Mouse (Mus musculus): ENCODE data around the gene Msl3. TPM values are rescaled to one million over a fixed set of nuclear protein-coding genes. Genes with fewer than 3 reads are reported as not detected.
"Not testable (repeated sequence)": the region's sequence is repeated elsewhere in the genome, so short reads cannot be mapped to it uniquely, and the experiment has no call there.

Gene Msl3
- polyA plus RNA-seq (2016; fragmentation: Nextera tagmentation; extraction: Ambion mirVana), result 33.7 and 35.8 TPM in 2 replicates

DNA sequence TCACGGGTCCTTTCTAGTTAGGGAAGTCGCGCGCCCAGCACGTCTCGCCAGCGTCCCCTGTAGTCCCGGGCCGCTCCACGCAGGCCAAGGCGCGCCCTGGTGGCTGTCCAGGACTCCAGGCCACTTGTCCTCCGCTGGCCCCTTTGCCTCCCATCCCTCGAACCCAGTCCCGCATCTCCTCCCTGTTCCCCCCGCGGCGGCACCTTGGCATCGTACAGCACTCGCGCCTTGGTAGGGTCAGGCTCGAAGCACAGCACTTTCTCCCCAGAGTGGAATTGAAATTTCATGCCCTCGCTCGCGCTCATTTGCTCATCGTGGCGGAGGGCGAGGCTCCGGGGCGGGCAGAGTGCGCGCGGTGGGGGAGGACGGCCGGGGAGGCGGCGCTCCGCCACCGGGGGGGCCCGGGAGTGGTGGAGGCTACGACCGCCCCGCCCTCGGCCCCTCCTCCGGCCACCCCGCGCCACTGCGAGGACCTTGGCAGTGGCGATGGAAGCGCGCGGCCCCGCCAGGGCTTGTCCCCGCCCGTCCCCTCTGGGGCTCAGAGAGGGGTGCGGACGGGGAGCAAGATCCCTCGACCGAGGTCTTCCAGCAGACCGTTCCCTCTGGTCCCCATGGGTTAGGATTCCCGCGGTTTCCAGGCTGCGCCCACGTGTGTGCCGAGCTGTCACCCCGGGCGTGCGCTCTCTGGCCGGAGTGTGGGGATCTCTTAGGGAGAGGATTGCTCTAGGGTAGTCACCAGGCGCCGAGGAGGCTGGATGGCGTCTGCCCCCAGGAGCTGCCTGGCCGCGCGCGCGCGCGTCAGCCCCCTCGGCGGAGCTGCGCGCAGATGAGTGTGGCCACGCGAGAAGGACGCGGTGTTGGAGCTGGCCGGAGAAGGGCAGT, at the start of gene Msl3:
Gene Msl3 (minus strand): TSS at position 374 of the 882 bp plus-strand sequence.
- Histone ChIP-seq H3K9me3 (no peaks in the 10 kb centered on the region), H3K4me1 (replicated peaks) (no peaks in the 10 kb centered on the region), H3K27ac (peak within 1 kb of the TSS; percentile 88), H3K36me3 (peaks cover 4% of the 10 kb centered on the region; the same call in 1 of the 2 replicates), H3K27me3 (peaks cover 28% of the 10 kb centered on the region), H3K4me2 (peak within 1 kb of the TSS; percentile 69), H3K4me3 (replicated peaks) (peak within 1 kb of the TSS; percentile 51), H3K9ac (replicated peaks) (peak within 1 kb of the TSS; percentile 57)
- ATAC-seq (ENCODE audit: insufficient number of reproducible peaks, insufficient read depth, low FRiP score, low TSS enrichment, low read depth), result peak; percentile 87
- 24% methylated on average over 76 of the region's 88 CpGs for WGBS

DNA sequence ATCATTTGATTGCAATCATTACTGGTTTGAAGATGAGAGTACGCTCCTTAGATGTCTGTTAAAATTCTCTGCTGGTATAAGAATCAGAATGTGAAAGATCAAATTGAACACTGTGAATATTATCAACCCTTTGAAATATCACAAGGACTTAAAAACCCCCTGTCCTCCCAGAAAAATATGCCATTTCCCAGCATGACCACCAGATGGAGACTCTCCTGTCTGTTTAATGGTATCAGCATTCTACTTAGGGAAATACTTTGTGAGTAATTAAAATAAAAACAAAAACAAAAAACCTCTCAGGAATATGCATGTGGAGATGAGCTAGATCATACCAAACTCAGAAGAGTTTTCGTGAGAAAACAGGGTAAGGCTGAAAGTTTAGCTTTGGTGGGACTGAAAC, 44.3 kb upstream of the Msl3 start:
- 52% methylated on average over 2 of the region's 2 CpGs for WGBS
- H3K9me3 ChIP-seq, result no peaks in the 10 kb centered on the region
- H3K9ac ChIP-seq (replicated peaks), result no peak overlapping the region
- H3K27me3 ChIP-seq, result peaks cover 7% of the 10 kb centered on the region; the same call in 1 of the 2 replicates
- ATAC-seq (ENCODE audit: insufficient number of reproducible peaks, insufficient read depth, low FRiP score, low TSS enrichment, low read depth), result no peak
- no peak overlapping the region for H3K4me2 ChIP-seq
- H3K4me1 ChIP-seq (replicated peaks), result no peaks in the 10 kb centered on the region
- no peak overlapping the region for H3K27ac ChIP-seq
- no peaks in the 10 kb centered on the region for H3K36me3 ChIP-seq
- no peak overlapping the region for H3K4me3 ChIP-seq (replicated peaks)

DNA sequence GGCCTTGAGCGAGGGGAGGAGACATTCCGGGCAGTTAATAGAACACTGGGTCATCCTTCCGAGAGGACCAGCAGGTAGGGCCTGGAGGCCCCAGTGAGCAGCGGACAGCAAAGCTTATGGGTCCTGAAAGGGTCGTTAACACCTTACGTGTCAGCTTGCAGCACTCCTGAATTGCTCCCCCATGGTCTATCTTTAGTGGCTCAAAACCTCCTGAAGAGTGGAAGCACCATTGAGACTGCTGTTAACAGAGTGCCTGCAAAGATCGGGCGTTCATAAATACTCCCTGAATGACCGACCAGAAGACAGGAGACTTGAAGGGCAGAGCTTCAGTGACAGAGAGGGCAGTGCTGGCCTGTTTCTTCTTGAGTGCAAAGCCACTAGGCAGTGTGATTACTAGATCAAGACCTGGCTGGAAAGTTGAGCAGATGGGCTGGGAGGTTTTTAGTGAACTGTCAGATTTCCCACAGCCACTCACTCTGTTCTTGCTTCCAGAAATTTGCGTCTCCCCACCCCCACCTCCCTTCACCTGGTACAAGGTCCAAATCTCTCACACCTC, 787 bp upstream of the Msl3 start:
- 23% methylated on average over 10 of the region's 10 CpGs for WGBS
- peak overlapping the region; percentile 69 for H3K4me2 ChIP-seq
- no peaks in the 10 kb centered on the region for H3K9me3 ChIP-seq
- H3K4me3 ChIP-seq (replicated peaks), result peak overlapping the region; percentile 51
- ATAC-seq (ENCODE audit: insufficient number of reproducible peaks, insufficient read depth, low FRiP score, low TSS enrichment, low read depth), result no peak
- H3K4me1 ChIP-seq (replicated peaks), result no peaks in the 10 kb centered on the region
- H3K36me3 ChIP-seq, result peaks cover 4% of the 10 kb centered on the region; the same call in 1 of the 2 replicates
- H3K9ac ChIP-seq (replicated peaks), result peak overlapping the region; percentile 57
- peaks cover 31% of the 10 kb centered on the region for H3K27me3 ChIP-seq
- no peak overlapping the region for H3K27ac ChIP-seq

DNA sequence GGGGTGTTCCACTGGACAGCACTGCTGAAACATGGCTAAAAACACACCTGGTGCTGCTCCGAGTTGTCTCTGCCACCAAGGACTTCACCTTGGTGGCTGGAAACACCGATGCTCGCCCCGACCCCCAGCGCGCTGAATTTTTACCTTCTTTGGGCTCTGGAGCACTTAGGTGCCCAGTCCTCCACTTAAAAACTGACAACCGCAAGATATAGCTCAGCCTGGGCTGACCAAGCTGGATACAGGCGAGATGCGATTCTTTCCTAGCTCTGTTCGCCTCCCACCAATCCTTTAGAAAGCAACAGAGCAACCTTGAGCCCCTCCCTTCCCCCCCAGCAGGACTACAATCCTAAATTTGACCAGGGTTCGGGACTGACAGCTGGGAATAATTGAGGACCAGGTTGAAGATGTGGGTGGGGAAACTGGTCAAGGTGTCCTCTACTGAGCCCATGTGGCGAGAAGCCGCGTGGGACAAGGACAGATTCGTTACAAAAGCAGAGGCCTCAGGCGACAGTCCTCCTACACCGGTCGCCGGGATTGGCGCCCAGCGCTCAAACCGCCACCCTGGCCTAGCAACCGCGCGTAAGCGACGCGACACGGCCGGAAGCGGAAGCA, 679 bp downstream of the Msl3 start:
- Histone ChIP-seq H3K27ac (peak overlapping the region; percentile 88), H3K4me1 (replicated peaks) (no peaks in the 10 kb centered on the region), H3K4me2 (peak overlapping the region; percentile 69), H3K27me3 (peaks cover 27% of the 10 kb centered on the region), H3K4me3 (replicated peaks) (peak overlapping the region; percentile 51), H3K36me3 (peaks cover 9% of the 10 kb centered on the region), H3K9ac (replicated peaks) (peak overlapping the region; percentile 57), H3K9me3 (no peaks in the 10 kb centered on the region)
- 19% methylated on average over 31 of the region's 31 CpGs for WGBS
- ATAC-seq (ENCODE audit: insufficient number of reproducible peaks, insufficient read depth, low FRiP score, low TSS enrichment, low read depth), result peak; percentile 78

DNA sequence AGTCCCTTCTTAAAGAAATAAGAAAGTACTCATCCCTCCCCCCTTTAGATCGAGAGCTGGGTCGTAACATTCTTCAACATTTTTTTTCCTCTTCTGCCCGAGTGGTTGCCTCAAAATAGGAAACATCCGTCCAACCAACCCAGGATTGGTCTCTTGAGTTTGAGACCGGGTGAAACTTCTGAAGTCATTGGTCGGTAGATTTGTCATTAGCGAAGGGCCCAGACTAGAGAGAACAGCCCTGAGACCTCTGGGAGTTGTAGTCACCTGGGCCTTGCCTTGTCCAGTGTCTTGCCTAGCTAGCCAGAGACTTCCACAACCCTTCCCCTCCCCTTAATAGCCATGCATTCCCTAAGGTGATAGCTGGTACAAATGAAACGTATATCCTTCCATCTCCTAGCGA, 1.3 kb downstream of the Msl3 start:
- Histone ChIP-seq H3K4me1 (replicated peaks) (no peaks in the 10 kb centered on the region), H3K9ac (replicated peaks) (peak overlapping the region; percentile 57; the same call in 1 of the 2 replicates), H3K27ac (peak overlapping the region; percentile 88; the same call in 1 of the 2 replicates), H3K9me3 (no peaks in the 10 kb centered on the region), H3K4me3 (replicated peaks) (peak overlapping the region; percentile 51), H3K27me3 (peaks cover 27% of the 10 kb centered on the region), H3K4me2 (peak overlapping the region; percentile 69), H3K36me3 (peaks cover 10% of the 10 kb centered on the region)
- ATAC-seq (ENCODE audit: insufficient number of reproducible peaks, insufficient read depth, low FRiP score, low TSS enrichment, low read depth), result peak; percentile 73; the same call in 1 of the 2 replicates
- 17% methylated on average over 9 of the region's 9 CpGs for WGBS

DNA sequence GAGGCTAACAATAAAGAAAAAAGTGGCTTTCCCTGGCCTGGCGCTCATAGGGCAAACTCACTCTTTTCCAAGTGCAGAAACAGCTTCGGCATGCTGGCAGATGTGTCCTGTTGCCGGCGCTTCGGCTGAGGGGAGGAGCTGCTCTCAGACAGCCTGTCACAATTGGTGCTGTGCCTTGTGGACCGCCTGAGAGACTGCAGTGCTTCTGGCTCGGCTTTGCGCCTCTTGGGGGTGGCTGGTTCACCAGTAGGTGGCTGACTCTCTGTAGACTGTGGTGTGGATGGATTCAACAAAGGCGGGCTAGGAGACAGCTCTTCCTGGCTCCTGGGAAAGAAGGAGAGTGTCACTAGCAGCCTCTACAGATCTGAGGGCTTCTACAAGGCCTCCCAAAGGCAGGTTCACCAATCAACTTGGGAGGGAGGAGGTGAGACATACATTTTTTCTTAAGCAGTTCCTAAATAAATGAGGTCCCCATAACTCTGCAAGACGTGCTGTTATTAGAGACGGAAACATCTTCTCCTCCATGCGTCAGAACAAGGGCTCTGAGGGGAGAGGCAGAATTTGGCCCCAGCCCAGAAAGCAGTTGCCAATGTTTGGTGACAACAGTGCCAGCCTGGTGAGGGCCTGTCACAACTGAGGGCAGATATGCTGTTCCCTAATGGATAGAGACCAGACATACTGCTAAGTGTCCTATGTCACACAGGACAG, 9.6 kb downstream of the Msl3 start:
- Histone ChIP-seq H3K4me1 (replicated peaks) (no peaks in the 10 kb centered on the region), H3K4me2 (no peak overlapping the region), H3K4me3 (replicated peaks) (no peak overlapping the region), H3K27ac (no peak overlapping the region), H3K27me3 (peaks cover 6% of the 10 kb centered on the region), H3K9ac (replicated peaks) (no peak overlapping the region), H3K9me3 (no peaks in the 10 kb centered on the region), H3K36me3 (peaks cover 20% of the 10 kb centered on the region)
- 71% methylated on average over 12 of the region's 12 CpGs for WGBS
- no peak for ATAC-seq (ENCODE audit: insufficient number of reproducible peaks, insufficient read depth, low FRiP score, low TSS enrichment, low read depth)

DNA sequence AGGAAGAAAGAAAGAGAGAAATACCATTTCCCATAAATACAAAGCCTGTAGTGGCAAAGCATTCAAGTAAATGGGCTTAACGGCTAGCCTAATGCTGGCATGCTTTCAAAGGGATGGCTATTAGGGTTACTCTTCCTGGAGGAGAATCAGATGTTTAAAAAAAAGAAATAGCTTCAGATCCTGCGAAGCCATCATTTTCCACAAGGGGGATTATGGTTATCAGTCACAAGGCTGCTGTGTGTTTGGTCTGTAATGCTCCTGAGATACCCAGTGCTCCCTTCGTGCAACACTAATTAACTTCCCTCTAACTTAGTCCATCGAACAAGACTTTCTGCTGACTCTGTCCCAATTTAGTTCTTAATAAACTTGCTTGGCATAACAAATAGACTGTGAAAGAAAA, 13.5 kb downstream of the Msl3 start:
- Histone ChIP-seq H3K4me2 (no peak overlapping the region), H3K27ac (no peak overlapping the region), H3K4me1 (replicated peaks) (no peaks in the 10 kb centered on the region), H3K9ac (replicated peaks) (no peak overlapping the region), H3K27me3 (peaks cover 9% of the 10 kb centered on the region), H3K9me3 (no peaks in the 10 kb centered on the region), H3K36me3 (peaks cover 20% of the 10 kb centered on the region), H3K4me3 (replicated peaks) (no peak overlapping the region)
- ATAC-seq (ENCODE audit: insufficient number of reproducible peaks, insufficient read depth, low FRiP score, low TSS enrichment, low read depth), result no peak
- WGBS, result 79% methylated on average over 4 of the region's 4 CpGs

DNA sequence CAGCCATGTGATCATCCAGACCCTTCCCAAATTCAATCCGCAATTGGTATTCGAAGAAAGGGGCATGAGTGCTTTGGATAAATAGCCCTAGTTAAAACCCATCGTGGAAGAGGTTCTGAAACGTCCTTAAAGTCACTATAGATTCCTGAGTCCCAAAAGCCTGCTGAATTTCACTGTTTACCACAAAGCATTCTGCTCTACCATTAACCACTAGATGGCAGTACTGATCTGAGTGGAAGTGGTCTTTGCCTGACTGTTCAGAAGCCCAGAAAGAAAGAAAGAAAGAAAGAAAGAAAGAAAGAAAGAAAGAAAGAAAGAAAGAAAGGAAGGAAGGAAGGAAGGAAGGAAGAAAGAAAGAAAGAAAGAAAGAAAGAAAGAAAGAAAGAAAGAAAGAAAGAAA, 13.9 kb downstream of the Msl3 start:
- not testable (repeated sequence) for H3K27ac ChIP-seq; H3K4me1 ChIP-seq (replicated peaks); H3K4me2 ChIP-seq; ATAC-seq (ENCODE audit: insufficient number of reproducible peaks, insufficient read depth, low FRiP score, low TSS enrichment, low read depth); H3K4me3 ChIP-seq (replicated peaks); H3K9me3 ChIP-seq; H3K27me3 ChIP-seq; H3K9ac ChIP-seq (replicated peaks)
- 66% methylated on average over 4 of the region's 4 CpGs for WGBS
- H3K36me3 ChIP-seq, result peaks cover 20% of the 10 kb centered on the region

DNA sequence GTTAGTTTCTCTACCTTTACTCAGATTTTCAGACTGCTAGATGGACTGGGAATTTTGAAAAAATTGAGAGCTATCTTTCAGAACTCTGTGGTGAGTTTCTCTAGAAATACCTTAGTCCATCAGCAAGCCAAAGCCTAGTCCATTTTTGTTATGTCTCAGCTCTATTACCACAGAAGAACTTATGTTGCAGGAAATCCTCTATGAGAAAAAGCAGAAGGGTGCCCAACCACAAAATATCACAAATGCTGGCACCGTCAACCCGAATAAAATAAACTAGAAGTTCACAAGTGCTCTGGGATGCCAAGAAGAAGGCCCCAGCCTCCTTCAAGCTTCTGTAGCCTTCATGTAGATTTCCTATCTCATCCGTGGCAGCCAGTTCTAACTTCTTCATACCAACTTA, 14.4 kb downstream of the Msl3 start:
- H3K4me2 ChIP-seq, result no peak overlapping the region
- WGBS, result 85% methylated on average over 3 of the region's 3 CpGs
- H3K4me1 ChIP-seq (replicated peaks), result no peaks in the 10 kb centered on the region
- H3K27ac ChIP-seq, result no peak overlapping the region
- no peak for ATAC-seq (ENCODE audit: insufficient number of reproducible peaks, insufficient read depth, low FRiP score, low TSS enrichment, low read depth)
- no peak overlapping the region for H3K9ac ChIP-seq (replicated peaks)
- no peaks in the 10 kb centered on the region for H3K9me3 ChIP-seq
- H3K4me3 ChIP-seq (replicated peaks), result no peak overlapping the region
- peaks cover 7% of the 10 kb centered on the region for H3K27me3 ChIP-seq
- H3K36me3 ChIP-seq, result peaks cover 20% of the 10 kb centered on the region

DNA sequence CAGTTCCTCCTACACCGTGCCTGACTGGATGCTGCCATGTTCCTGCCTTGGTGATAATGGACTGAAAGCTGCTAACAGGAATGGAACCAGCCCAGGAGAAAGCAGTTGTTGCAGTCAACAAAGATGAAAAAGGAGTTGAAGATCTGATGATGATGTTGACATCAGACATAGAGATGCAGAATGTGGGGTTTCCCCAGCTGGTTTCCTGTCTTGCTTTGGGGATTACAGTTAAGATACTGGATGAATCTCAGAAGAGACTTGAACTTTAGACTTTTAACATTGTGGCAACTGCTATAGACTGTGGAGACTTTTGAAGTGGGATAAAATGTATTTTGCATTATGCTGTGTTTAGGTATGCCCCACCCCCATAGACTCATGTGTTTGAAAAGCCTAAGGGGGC, 15.9 kb downstream of the Msl3 start:
- Histone ChIP-seq H3K36me3 (peaks cover 22% of the 10 kb centered on the region), H3K4me3 (replicated peaks) (no peak overlapping the region), H3K9me3 (no peaks in the 10 kb centered on the region), H3K4me2 (no peak overlapping the region), H3K9ac (replicated peaks) (no peak overlapping the region), H3K27ac (no peak overlapping the region), H3K27me3 (peaks cover 7% of the 10 kb centered on the region; the same call in 1 of the 2 replicates), H3K4me1 (replicated peaks) (no peaks in the 10 kb centered on the region)
- WGBS, result 84% methylated on average over 1 of the region's 1 CpGs
- no peak for ATAC-seq (ENCODE audit: insufficient number of reproducible peaks, insufficient read depth, low FRiP score, low TSS enrichment, low read depth)

DNA sequence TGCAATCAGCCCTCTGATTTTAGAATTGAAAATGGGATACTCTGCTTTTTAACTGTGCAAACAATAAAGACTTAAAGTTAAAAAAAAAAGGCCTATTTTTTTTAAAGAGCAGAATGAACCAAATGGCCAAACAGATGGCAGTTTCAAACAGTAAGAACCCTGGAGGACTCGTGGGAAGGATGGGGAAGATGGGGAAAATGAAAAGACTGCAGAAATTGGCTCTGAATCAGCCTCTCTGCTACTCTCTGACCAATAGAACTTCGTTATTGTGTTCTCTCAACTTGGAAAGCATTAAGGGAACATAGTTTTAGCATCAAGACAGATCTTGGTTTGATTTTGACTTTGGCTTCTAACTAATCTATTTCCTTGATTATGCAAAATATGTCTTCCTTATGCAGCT, 24.4 kb downstream of the Msl3 start:
- ATAC-seq (ENCODE audit: insufficient number of reproducible peaks, insufficient read depth, low FRiP score, low TSS enrichment, low read depth), result no peak
- Histone ChIP-seq H3K9ac (replicated peaks) (no peak overlapping the region), H3K4me1 (replicated peaks) (no peaks in the 10 kb centered on the region), H3K36me3 (peaks cover 27% of the 10 kb centered on the region), H3K27ac (no peak overlapping the region), H3K4me3 (replicated peaks) (no peak overlapping the region), H3K27me3 (peaks cover 26% of the 10 kb centered on the region), H3K4me2 (no peak overlapping the region), H3K9me3 (no peaks in the 10 kb centered on the region)
- whole genome bisulfite sequencing, result 67% methylated on average over 2 of the region's 2 CpGs

All from limb, embryonic 12.5 days (tissue).